Mouse (Mus musculus) c-Kit-positive CD71-positive TER-119-negative erythroid progenitor cells, embryonic 14.5 days (primary cell): Measurements from ENCODE around the gene Nhsl2.
A peak's percentile ranks its signal among the peaks of the same experiment; 100 is the strongest.

Source experiments
- DNase-seq: peaks from one replicate; pipeline ENCODE4 v3.0.0-alpha.2; 2013; ENCODE audit warnings: low read depth

Gene Nhsl2

GRCm38 (mm10) chrX:102053371-102053770 lies 204.2 kb downstream of the Nhsl2 start:
- no peak for DNase-seq

- no peak for DNase-seq
Measured at GRCm38 (mm10) chrX:102054009-102054408, 204.8 kb downstream of the Nhsl2 start.

GRCm38 (mm10) chrX:102059437-102059836 lies 210.3 kb downstream of the Nhsl2 start:
- peak; percentile 36 for DNase-seq

GRCm38 (mm10) chrX:102060243-102060642 lies 211.1 kb downstream of the Nhsl2 start:
- DNase-seq = no peak

GRCm38 (mm10) chrX:102060891-102061290 lies 211.7 kb downstream of the Nhsl2 start:
- DNase-seq = no peak

GRCm38 (mm10) chrX:102064062-102064461 lies 214.9 kb downstream of the Nhsl2 start:
- DNase-seq = no peak

- no peak for DNase-seq
Measured at GRCm38 (mm10) chrX:102065213-102065775, 216.1 kb downstream of the Nhsl2 start.

- peak; percentile 19 for DNase-seq
Measured at GRCm38 (mm10) chrX:102066134-102066533, 216.9 kb downstream of the Nhsl2 start.

- no peak for DNase-seq
Measured at GRCm38 (mm10) chrX:102067118-102067517, 217.9 kb downstream of the Nhsl2 start.

GRCm38 (mm10) chrX:102068811-102069540 lies 219.8 kb downstream of the Nhsl2 start:
- no peak for DNase-seq

GRCm38 (mm10) chrX:102070591-102071471 lies 221.6 kb downstream of the Nhsl2 start, which contains the start of gene Rtl5:
Rtl5 (minus strand) TSS chrX:102071304.
- DNase-seq = no peak

GRCm38 (mm10) chrX:102071517-102071916 lies 222.3 kb downstream of the Nhsl2 start:
- no peak for DNase-seq

- DNase-seq = no peak
Measured at GRCm38 (mm10) chrX:102073605-102074325, 224.6 kb downstream of the Nhsl2 start.

GRCm38 (mm10) chrX:102074435-102074834 lies 225.2 kb downstream of the Nhsl2 start:
- DNase-seq = no peak

GRCm38 (mm10) chrX:102075158-102075557 lies 226.0 kb downstream of the Nhsl2 start:
- no peak for DNase-seq

GRCm38 (mm10) chrX:102076886-102077765 lies 227.9 kb downstream of the Nhsl2 start:
- no peak for DNase-seq

GRCm38 (mm10) chrX:102081076-102081475 lies 231.9 kb downstream of the Nhsl2 start:
- no peak for DNase-seq

- DNase-seq = no peak
Measured at GRCm38 (mm10) chrX:102081573-102082279, 232.5 kb downstream of the Nhsl2 start.

- DNase-seq = no peak
Measured at GRCm38 (mm10) chrX:102082340-102082739, 233.2 kb downstream of the Nhsl2 start.

- DNase-seq = no peak
Measured at GRCm38 (mm10) chrX:102085798-102086443, 236.7 kb downstream of the Nhsl2 start.
